In genomic region chr4:132048995-132049404, GRCm38 (mm10) we compare ENCODE assay signal across 8 mouse cellular contexts. TPM values are rescaled to one million over a fixed set of nuclear protein-coding genes. Genes with fewer than 3 reads are reported as not detected.
DNase-seq lines count a peak whose midpoint lies in the region; ATAC-seq and TF ChIP-seq lines count a peak whose summit lies in the region.

No protein-coding gene starts in this region.

- H3K4me3 ChIP-seq in layer of hippocampus, adult 2 months: peak overlapping the region; percentile 71
- peak overlapping the region; percentile 98 for H3K4me3 ChIP-seq in lung, adult 2 months (replicated peaks; ENCODE audit: extremely low read depth, low read depth, low read length)

- under 1% methylated on average over 36 of the region's 46 CpGs for WGBS in lung, adult 2 months

- TF ChIP-seq POLR2A in lung, adult 2 months (IDR thresholded peaks at IDR 0.05; ENCODE audit: borderline replicate concordance, extremely low read depth, low read depth, low read length): peak; percentile 24; the same call in 1 of the 2 replicates

- no peak for TF ChIP-seq CTCF in layer of hippocampus, adult 2 months (conservative IDR thresholded peaks at IDR 0.05)
- TF ChIP-seq CTCF in lung, adult 2 months (IDR thresholded peaks at IDR 0.05; ENCODE audit: insufficient read depth, low read length): no peak

- DNase-seq in MEL-GATA-1-ER (ENCODE audit: extremely low read depth, low read depth): peak; percentile 81
- DNase-seq in cerebellum, adult 8-10 months: peak; percentile 86
- DNase-seq in forelimb bud, embryonic 11.5 days (ENCODE audit: low read depth, low spot score): peak; percentile 98
- DNase-seq in heart, postnatal 4 days: peak; percentile 88
- peak; percentile 81 to 84 for DNase-seq in layer of hippocampus, adult 2 months (ENCODE audit: low spot score in 2 of 2)
- peak; percentile 75 for DNase-seq in lung, adult 2 months
- peak; percentile 92 for DNase-seq in testis, postnatal 14 days (ENCODE audit: low spot score)

- peak overlapping the region; percentile 55; the same call in 1 of the 2 replicates for H3K27ac ChIP-seq in layer of hippocampus, adult 2 months

- H3K4me1 ChIP-seq in lung, adult 2 months (ENCODE audit: control insufficient read depth, insufficient read depth, low read length): peaks cover 8% of the 10 kb centered on the region

- ATAC-seq in neutrophil, adult 5-6 weeks (ENCODE audit: extremely low read depth, insufficient number of reproducible peaks, low FRiP score, poor library complexity, severe bottlenecking): peak; percentile 81

RNA-seq across cellular contexts. Expression of gene Gm10300, which starts 25.5 kb away (rescaled TPM):
- total RNA-seq in heart, postnatal 4 days (2021): under 1 TPM; 0.11 to 0.12 TPM
- not detected for total RNA-seq in layer of hippocampus, adult 2 months (2021)
- polyA plus RNA-seq in lung, adult 2 months (2012; rRNA removed): 0.07 and 0.25 TPM in 2 replicates
- 0.49 and 0.70 TPM in 2 replicates for total RNA-seq in neutrophil, adult 5-6 weeks (2017)

RNA-seq across cellular contexts. Expression of gene Epb41, which starts 26.1 kb away (rescaled TPM):
- 100 to 1,000 TPM in 1 of 2 experiments, 10 to 100 TPM in 1; 88.1 to 142 TPM for total RNA-seq in heart, postnatal 4 days (2021)
- 10 to 100 TPM; 21.5 to 23.2 TPM for total RNA-seq in layer of hippocampus, adult 2 months (2021)
- polyA plus RNA-seq in lung, adult 2 months (2012; rRNA removed): 38.3 and 45.3 TPM in 2 replicates
- total RNA-seq in neutrophil, adult 5-6 weeks (2017): 179 and 190 TPM in 2 replicates

Comparison
In these comparisons a context has a peak if more than half of its experiments do, and no peak if none do; other contexts are left out.
1. Peak in every context shown above with its lines: DNase-seq, ATAC-seq, H3K4me3 ChIP-seq and H3K27ac ChIP-seq.